Mouse (Mus musculus): ENCODE data around the gene Msi2.

GRCm38 (mm10) chr11:88510282-88510850 lies 207.9 kb downstream of the Msi2 start:
- TF ChIP-seq POLR2A (IDR thresholded peaks at IDR 0.05; ENCODE audit: borderline replicate concordance, control insufficient read depth, low read depth, low read length) (no peak), CTCF (IDR thresholded peaks at IDR 0.05; ENCODE audit: control insufficient read depth, insufficient read depth, low read length) (no peak)
